Mouse (Mus musculus): Measurements from ENCODE around the gene Mustn1. TPM values are rescaled to one million over a fixed set of nuclear protein-coding genes. Genes with fewer than 3 reads are reported as not detected.

Gene Mustn1
- polyA plus RNA-seq, 1 experiment from 2014 or later = 0.56 TPM

DNA sequence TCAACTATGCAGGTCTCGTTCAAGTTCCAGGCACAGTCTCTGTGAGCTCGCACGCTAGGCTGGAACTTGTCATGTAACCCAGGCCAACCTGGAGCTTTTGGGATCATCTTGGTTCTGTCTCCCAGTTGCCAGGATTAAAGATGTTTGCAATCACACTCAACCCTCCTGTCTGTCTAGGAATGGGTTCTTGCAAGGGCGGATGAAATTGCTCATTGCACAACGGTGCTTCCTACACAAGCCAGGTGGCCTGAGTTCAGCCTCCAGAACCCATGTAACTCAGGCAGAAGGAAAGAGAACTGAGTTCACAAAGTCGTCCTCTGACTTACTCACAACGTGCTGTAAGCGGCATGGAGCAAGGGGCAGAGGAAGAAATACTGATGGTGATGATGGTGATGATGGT lies 32.1 kb downstream of the Mustn1 start:
- H3K4me2 ChIP-seq = no peak overlapping the region
- H3K27ac ChIP-seq = no peak overlapping the region
- no peak overlapping the region for H3K4me3 ChIP-seq (replicated peaks)
- H3K36me3 ChIP-seq = no peaks in the 10 kb centered on the region
- H3K9ac ChIP-seq = no peak overlapping the region
- 73% methylated on average over 8 of the region's 8 CpGs for WGBS (ENCODE audit: insufficient replicate concordance)
- ATAC-seq (ENCODE audit: low read depth) (no peak), DNase-seq (no peak)
- no peaks in the 10 kb centered on the region for H3K27me3 ChIP-seq
- no peaks in the 10 kb centered on the region for H3K9me3 ChIP-seq (replicated peaks)
- H3K4me1 ChIP-seq (replicated peaks) = peaks cover 13% of the 10 kb centered on the region

DNA sequence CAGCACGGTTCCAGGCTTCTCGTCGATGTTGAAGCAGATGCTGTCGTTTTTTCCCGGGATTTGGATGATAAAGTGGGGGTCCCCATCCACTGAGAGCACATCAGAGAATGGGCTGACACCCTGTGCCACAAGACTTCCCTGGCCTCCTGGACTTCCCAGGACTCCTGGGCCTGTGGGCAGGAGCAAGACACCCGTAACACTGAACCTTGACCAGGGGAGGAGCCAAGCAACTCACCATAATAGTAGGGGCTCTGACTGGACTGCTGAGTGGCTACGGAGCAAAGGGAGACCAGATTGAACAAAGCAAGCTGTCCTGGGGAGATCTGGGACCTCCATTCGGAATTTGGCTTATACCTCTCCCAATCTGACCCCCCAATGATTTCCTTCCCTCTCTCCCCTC lies 33.6 kb downstream of the Mustn1 start:
- no peak overlapping the region for H3K4me3 ChIP-seq (replicated peaks)
- no peaks in the 10 kb centered on the region for H3K9me3 ChIP-seq (replicated peaks)
- H3K4me2 ChIP-seq = no peak overlapping the region
- no peaks in the 10 kb centered on the region for H3K36me3 ChIP-seq
- no peaks in the 10 kb centered on the region for H3K27me3 ChIP-seq
- peaks cover 10% of the 10 kb centered on the region for H3K4me1 ChIP-seq (replicated peaks)
- no peak overlapping the region for H3K27ac ChIP-seq
- 70% methylated on average over 8 of the region's 8 CpGs for WGBS (ENCODE audit: insufficient replicate concordance)
- H3K9ac ChIP-seq = no peak overlapping the region
- no peak for DNase-seq
- ATAC-seq (ENCODE audit: low read depth) = no peak

DNA sequence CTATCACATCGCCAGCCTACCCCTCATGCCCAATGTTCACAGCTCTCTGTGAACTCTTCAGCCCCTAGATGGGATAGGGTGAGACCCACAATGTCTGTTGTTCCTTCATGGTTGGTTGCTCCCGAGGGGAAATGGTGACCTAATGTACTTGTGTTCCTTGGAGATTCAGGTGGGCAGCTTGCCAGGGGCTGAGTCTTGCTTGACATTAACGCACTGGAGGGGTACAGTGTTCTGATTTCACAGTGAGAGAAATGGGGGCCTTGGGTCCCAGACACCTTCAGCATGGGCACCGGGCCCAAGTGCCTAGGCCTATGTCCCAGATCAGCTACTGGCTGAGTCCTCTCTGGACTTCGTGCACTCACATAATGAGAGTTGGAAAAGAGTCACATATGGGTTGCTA lies 34.4 kb downstream of the Mustn1 start:
- Histone ChIP-seq H3K27ac (no peak overlapping the region), H3K9ac (no peak overlapping the region), H3K9me3 (replicated peaks) (no peaks in the 10 kb centered on the region), H3K27me3 (no peaks in the 10 kb centered on the region), H3K36me3 (no peaks in the 10 kb centered on the region), H3K4me1 (replicated peaks) (peaks cover 2% of the 10 kb centered on the region), H3K4me2 (no peak overlapping the region), H3K4me3 (replicated peaks) (no peak overlapping the region)
- no peak for ATAC-seq (ENCODE audit: low read depth)
- WGBS (ENCODE audit: insufficient replicate concordance) = 64% methylated on average over 5 of the region's 5 CpGs
- DNase-seq = no peak

DNA sequence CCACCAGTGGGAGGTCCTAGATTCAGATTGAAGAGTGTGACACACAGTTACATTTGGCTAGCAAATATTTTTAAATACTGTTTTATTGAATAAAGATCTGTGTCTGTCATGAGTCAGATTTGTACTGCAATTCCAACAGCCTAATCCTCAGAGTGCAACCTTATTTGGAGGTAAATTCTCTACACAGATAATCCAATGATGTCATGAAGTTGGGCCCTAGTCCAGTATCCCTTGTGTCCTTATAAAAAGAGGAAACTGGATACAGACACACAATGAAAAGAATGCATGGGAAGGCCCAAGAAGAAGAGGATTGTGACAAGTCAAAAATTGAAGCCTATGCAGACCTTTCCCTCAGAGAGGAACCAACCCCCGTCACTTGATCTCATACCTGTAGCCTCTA lies 37.5 kb downstream of the Mustn1 start:
- H3K36me3 ChIP-seq = 0 out of 2 replicates have a peak, but pooled peaks cover 4% of the 10 kb centered on the region
- no peak overlapping the region for H3K4me2 ChIP-seq
- 0 out of 2 replicates have a peak, but pooled peaks cover 3% of the 10 kb centered on the region for H3K4me1 ChIP-seq (replicated peaks)
- no peaks in the 10 kb centered on the region for H3K9me3 ChIP-seq (replicated peaks)
- no peak for ATAC-seq (ENCODE audit: low read depth)
- no peaks in the 10 kb centered on the region for H3K27me3 ChIP-seq
- no peak overlapping the region for H3K4me3 ChIP-seq (replicated peaks)
- DNase-seq = no peak
- no peak overlapping the region for H3K27ac ChIP-seq
- WGBS (ENCODE audit: insufficient replicate concordance) = 58% methylated on average over 1 of the region's 1 CpGs
- H3K9ac ChIP-seq = no peak overlapping the region

DNA sequence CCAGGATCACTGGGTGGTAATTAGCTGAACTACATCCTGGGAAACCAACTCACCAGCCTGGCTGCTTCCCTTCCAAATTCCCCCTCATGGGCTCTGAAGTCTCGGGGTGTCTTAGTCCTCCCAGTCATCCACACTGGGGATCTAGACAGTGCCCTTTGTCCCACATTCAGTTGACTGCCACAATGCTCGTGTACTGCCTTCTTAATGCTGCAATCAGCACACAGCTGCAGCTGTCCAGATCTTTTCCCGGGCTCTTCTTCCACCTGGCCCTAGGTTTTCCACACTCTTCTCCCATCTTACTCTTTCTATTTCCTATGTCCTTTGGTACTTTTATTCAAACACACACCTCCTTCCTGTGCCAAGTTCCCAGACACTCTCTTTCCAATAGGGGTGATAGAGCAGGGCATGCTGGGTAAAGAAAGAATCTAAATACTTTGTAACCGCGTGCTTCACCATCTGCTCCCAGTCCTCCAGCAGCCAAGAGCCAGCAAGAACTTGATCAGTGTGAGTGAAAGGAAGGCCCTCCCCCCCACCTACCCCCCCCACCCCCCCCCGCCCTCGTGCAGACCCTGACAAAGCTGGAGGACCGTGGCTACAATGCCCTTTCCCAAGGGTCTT lies 43.2 kb downstream of the Mustn1 start:
- Histone ChIP-seq H3K4me2 (peak overlapping the region; percentile 43), H3K9ac (no peak overlapping the region), H3K27ac (no peak overlapping the region), H3K4me1 (replicated peaks) (0 out of 2 replicates have a peak, but pooled peaks cover 10% of the 10 kb centered on the region), H3K36me3 (0 out of 2 replicates have a peak, but pooled peaks cover 4% of the 10 kb centered on the region), H3K27me3 (no peaks in the 10 kb centered on the region), H3K9me3 (replicated peaks) (no peaks in the 10 kb centered on the region), H3K4me3 (replicated peaks) (peak overlapping the region; percentile 32; the same call in 1 of the 2 replicates)
- DNase-seq (no peak), ATAC-seq (ENCODE audit: low read depth) (no peak)
- 50% methylated on average over 8 of the region's 8 CpGs for WGBS (ENCODE audit: insufficient replicate concordance)

DNA sequence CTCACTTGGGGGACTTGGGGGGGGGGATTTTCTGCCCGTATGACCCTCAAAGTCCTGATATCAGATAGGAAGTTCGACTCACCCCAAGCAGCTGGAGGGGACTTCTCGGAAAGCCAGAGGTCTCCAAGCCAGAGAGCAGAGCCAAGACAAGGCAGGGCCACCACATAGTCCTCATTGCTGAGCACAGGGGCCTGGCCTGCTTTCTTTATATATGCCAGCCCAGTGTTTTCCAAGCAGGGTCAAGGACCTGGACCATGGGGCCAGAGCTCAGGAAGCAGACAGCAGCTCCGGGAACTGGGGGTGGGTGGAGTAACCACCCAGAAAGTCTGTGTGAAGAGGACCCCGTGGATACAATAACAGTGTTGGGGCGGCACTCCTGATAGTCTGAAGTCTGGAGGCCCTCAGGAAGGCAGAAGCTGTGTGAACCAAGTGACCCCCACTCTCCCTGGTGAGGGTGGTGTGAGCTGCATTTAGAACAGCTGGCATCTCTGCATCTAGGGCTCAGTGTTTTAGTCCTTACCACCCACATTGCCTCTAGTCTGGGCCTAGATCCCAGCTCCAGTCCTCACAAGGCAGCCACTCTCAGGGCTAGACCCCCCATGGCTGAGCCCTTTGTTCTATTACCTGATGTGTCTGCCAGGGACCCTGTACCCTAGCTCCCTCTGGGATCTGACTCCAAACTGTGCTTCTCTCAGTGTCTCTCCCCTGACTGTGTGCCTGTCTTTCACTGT lies 44.5 kb downstream of the Mustn1 start, which contains the start of gene Itih3:
TSS of gene Itih3 (minus strand) at position 386 of the 731 bp plus-strand sequence.
- peak within 1 kb of the TSS; percentile 19 for H3K9ac ChIP-seq
- WGBS (ENCODE audit: insufficient replicate concordance) = 36% methylated on average over 6 of the region's 6 CpGs
- no peak for DNase-seq
- no peaks in the 10 kb centered on the region for H3K9me3 ChIP-seq (replicated peaks)
- 0 out of 2 replicates have a peak, but pooled peaks cover 4% of the 10 kb centered on the region for H3K36me3 ChIP-seq
- no peaks in the 10 kb centered on the region for H3K27me3 ChIP-seq
- H3K4me3 ChIP-seq (replicated peaks) = peak within 1 kb of the TSS; percentile 32
- peak within 1 kb of the TSS; percentile 43 for H3K4me2 ChIP-seq
- ATAC-seq (ENCODE audit: low read depth) = peak; percentile 72
- H3K27ac ChIP-seq = peak within 1 kb of the TSS; percentile 50
- H3K4me1 ChIP-seq (replicated peaks) = 0 out of 2 replicates have a peak, but pooled peaks cover 10% of the 10 kb centered on the region

DNA sequence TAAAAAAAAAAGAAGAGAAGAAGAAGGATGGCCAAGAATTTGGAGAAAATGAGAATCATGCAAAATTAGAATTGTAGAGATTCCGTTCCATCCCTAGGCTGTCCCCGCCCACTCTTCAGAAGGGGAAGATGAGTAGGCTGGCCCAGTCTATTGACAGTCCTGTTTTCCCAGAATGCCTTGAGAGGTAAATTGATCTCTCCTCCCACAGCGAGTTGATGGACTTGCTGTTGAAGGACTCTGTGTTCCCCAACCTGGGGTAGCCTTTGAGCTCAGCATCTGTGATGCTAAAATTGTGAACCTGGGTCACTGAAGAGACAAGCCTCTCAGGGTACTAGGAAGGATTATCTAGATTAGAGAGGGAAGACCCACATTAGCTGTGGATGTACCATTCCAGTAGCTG lies 46.5 kb downstream of the Mustn1 start:
- no peak overlapping the region for H3K27ac ChIP-seq

DNA sequence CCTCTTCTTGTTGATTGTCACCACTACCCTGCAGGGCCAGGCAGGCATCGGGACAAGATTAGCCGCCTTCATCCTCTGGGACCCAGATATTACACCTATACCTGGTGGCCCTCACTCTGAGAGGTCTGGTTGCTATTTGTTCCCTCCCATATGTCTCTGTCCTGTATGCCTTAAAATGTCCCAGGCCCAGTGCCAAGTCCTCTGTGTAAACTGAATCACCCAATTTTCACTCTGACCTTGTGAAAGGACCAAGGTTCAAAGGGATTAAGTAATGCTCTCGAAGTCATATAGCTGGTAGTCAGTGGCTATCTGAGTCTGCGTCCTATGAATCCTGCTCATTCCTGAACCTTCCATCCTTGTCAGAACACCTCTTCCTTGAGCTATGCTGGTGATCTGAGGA lies 51.4 kb downstream of the Mustn1 start:
- peak; percentile 41; the same call in 1 of the 2 replicates for ATAC-seq (ENCODE audit: low read depth)

More for the DNA sequence above, 46.5 kb downstream of the Mustn1 start:
- Histone ChIP-seq H3K4me2 (no peak overlapping the region), H3K9ac (no peak overlapping the region), H3K4me1 (replicated peaks) (peaks cover 11% of the 10 kb centered on the region), H3K4me3 (replicated peaks) (no peak overlapping the region), H3K9me3 (replicated peaks) (no peaks in the 10 kb centered on the region), H3K27me3 (no peaks in the 10 kb centered on the region), H3K36me3 (no peaks in the 10 kb centered on the region)
- ATAC-seq (ENCODE audit: low read depth) (no peak), DNase-seq (no peak)
- WGBS (ENCODE audit: insufficient replicate concordance) = 75% methylated on average over 3 of the region's 3 CpGs

More for the DNA sequence above, 51.4 kb downstream of the Mustn1 start:
- Histone ChIP-seq H3K27me3 (no peaks in the 10 kb centered on the region), H3K27ac (peak overlapping the region; percentile 32; the same call in 1 of the 2 replicates), H3K4me1 (replicated peaks) (peaks cover 7% of the 10 kb centered on the region), H3K36me3 (no peaks in the 10 kb centered on the region), H3K4me3 (replicated peaks) (no peak overlapping the region), H3K4me2 (no peak overlapping the region), H3K9ac (no peak overlapping the region), H3K9me3 (replicated peaks) (no peaks in the 10 kb centered on the region)
- 65% methylated on average over 4 of the region's 4 CpGs for WGBS (ENCODE audit: insufficient replicate concordance)
- no peak for DNase-seq

Other genes with a start within 250 kb of the Mustn1 start
- gene Rft1, start 224.8 kb upstream of the Mustn1 start, polyA plus RNA-seq (2015; fragmentation: Nextera tagmentation; extraction: Ambion mirVana) = 5.1 and 5.4 TPM in 2 replicates
- 13.3 and 15.2 TPM in 2 replicates for gene Sfmbt1, start 164.4 kb upstream of the Mustn1 start, polyA plus RNA-seq (2015; fragmentation: Nextera tagmentation; extraction: Ambion mirVana)
- gene Tmem110, start 53.6 kb upstream of the Mustn1 start, polyA plus RNA-seq (2015; fragmentation: Nextera tagmentation; extraction: Ambion mirVana) = 11.6 and 11.8 TPM in 2 replicates
- gene Itih4, start 7.3 kb downstream of the Mustn1 start, polyA plus RNA-seq (2015; fragmentation: Nextera tagmentation; extraction: Ambion mirVana) = 25.3 and 27.0 TPM in 2 replicates
- 114 and 122 TPM in 2 replicates for gene Itih3, start 44.6 kb downstream of the Mustn1 start, polyA plus RNA-seq (2015; fragmentation: Nextera tagmentation; extraction: Ambion mirVana)
- gene Itih1, start 64.1 kb downstream of the Mustn1 start, polyA plus RNA-seq (2015; fragmentation: Nextera tagmentation; extraction: Ambion mirVana) = 22.4 and 27.1 TPM in 2 replicates
- gene Nek4, start 72.2 kb downstream of the Mustn1 start, polyA plus RNA-seq (2015; fragmentation: Nextera tagmentation; extraction: Ambion mirVana) = 5.6 and 6.7 TPM in 2 replicates
- gene Glt8d1, start 122.2 kb downstream of the Mustn1 start, polyA plus RNA-seq (2015; fragmentation: Nextera tagmentation; extraction: Ambion mirVana) = 20.3 and 21.5 TPM in 2 replicates
- 306 and 325 TPM in 2 replicates for gene Spcs1, start 122.5 kb downstream of the Mustn1 start, polyA plus RNA-seq (2015; fragmentation: Nextera tagmentation; extraction: Ambion mirVana)
- gene Pbrm1, start 139.9 kb downstream of the Mustn1 start, polyA plus RNA-seq (2015; fragmentation: Nextera tagmentation; extraction: Ambion mirVana) = 65.7 and 72.4 TPM in 2 replicates
- 133 and 159 TPM in 2 replicates for gene Gnl3, start 140.0 kb downstream of the Mustn1 start, polyA plus RNA-seq (2015; fragmentation: Nextera tagmentation; extraction: Ambion mirVana)
- 81.6 and 90.8 TPM in 2 replicates for gene Smim4, start 249.8 kb downstream of the Mustn1 start, polyA plus RNA-seq (2015; fragmentation: Nextera tagmentation; extraction: Ambion mirVana)